Mouse (Mus musculus) CH12.LX (cell line): ENCODE results near the gene Trpc2.

ENCODE experiments used
- CTCF ChIP-seq, 2 experiments: IDR thresholded peaks in 1 of 2; conservative IDR thresholded peaks in 1 of 2; 2 replicates each; pipeline ENCODE4 v1.5.1; 2011 to 2012; ENCODE audit warnings: low read depth in 2 of 2, low read length in 2 of 2, improper control_type of control experiment in 1 of 2, inconsistent platforms in 1 of 2, mild to moderate bottlenecking in 1 of 2, moderate library complexity in 1 of 2
- ELF1 ChIP-seq: IDR thresholded peaks from 2 replicates; pipeline ENCODE4 v1.6.1; 2014; ENCODE audit warnings: low read depth, mild to moderate bottlenecking, inconsistent platforms, low read length, improper control_type of control experiment
- EP300 ChIP-seq: IDR thresholded peaks from 2 replicates; pipeline ENCODE4 v1.6.1; 2011; ENCODE audit warnings: low read length, improper control_type of control experiment
- ETS1 ChIP-seq: conservative IDR thresholded peaks from 2 replicates; pipeline ENCODE4 v1.6.1; 2012; ENCODE audit warnings: low read depth, mild to moderate bottlenecking, inconsistent platforms, low read length, improper control_type of control experiment, moderate library complexity
- GABPA ChIP-seq: IDR thresholded peaks from 2 replicates; pipeline ENCODE4 v1.6.1; 2012; ENCODE audit warnings: low read depth, low read length, improper control_type of control experiment, inconsistent platforms; ENCODE audit not compliant: insufficient replicate concordance
- IRF4 ChIP-seq: IDR thresholded peaks from 2 replicates; pipeline ENCODE4 v1.6.1; 2014; ENCODE audit warnings: low read depth, mild to moderate bottlenecking, inconsistent platforms, low read length, improper control_type of control experiment
- JUND ChIP-seq: conservative IDR thresholded peaks from 2 replicates; pipeline ENCODE4 v1.6.1; 2011; ENCODE audit warnings: low read depth, low read length, improper control_type of control experiment
- MAX ChIP-seq: IDR thresholded peaks from 2 replicates; pipeline ENCODE4 v1.6.1; 2011; ENCODE audit warnings: low read length, improper control_type of control experiment
- POLR2A ChIP-seq: IDR thresholded peaks from 2 replicates; pipeline ENCODE4 v1.6.1; 2011; ENCODE audit warnings: low read depth, mild to moderate bottlenecking, improper control_type of control experiment, low read length
- SIN3A ChIP-seq: IDR thresholded peaks from 2 replicates; pipeline ENCODE4 v1.6.1; 2012; ENCODE audit warnings: low read length, improper control_type of control experiment, inconsistent platforms
- USF2 ChIP-seq: conservative IDR thresholded peaks from 2 replicates; pipeline ENCODE4 v1.6.1; 2011; ENCODE audit warnings: low read depth, low read length, improper control_type of control experiment
- ZNF384 ChIP-seq: IDR thresholded peaks from 2 replicates; pipeline ENCODE4 v1.6.1; 2012; ENCODE audit warnings: low read depth, low read length, improper control_type of control experiment, inconsistent platforms

- TF ChIP-seq ELF1 (no peak), CTCF (conservative IDR thresholded peaks at IDR 0.05 in 1 of 2, IDR thresholded peaks at IDR 0.05 in 1 of 2; ENCODE audit: low read depth in 2 of 2, low read length in 2 of 2) (no peak), EP300 (no peak), MAX (no peak), JUND (no peak), GABPA (no peak), ETS1 (no peak), USF2 (no peak), SIN3A (no peak), ZNF384 (no peak), POLR2A (no peak), IRF4 (no peak)
Observed at GRCm38 (mm10) chr7:102116579-102117331, 33.8 kb downstream of the Trpc2 start, which contains the start of gene Chrna10.
